Mouse (Mus musculus): ENCODE results near the gene Tfpi. TPM values are rescaled to one million over a fixed set of nuclear protein-coding genes. Genes with fewer than 3 reads are reported as not detected.

The Tfpi gene
- polyA plus RNA-seq, 1 experiment, result 2.3 TPM

DNA sequence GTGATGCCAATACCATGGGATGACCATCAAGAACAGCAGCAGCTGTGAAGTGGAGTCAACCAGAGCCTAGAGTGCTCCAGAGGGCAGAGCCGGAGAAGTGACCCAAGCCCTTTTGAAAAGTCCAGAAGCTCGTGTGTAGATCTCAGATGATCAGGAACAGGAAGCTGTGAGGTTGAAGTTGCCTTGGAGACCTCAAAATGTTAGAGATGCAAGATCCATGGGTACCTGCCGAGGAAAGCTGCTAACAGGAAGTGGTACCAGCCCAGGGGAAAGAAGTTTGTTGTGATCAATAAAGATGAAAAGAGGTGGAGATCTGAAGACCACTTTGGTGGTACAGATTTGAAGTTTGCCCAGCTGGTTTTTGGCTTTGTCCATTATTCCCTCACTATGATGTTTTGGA is 22.3 kb upstream of the Tfpi start:
- no peak for DNase-seq
- no peaks in the 10 kb centered on the region for H3K27me3 ChIP-seq (ENCODE audit: control insufficient read depth, insufficient read depth, low read length)
- H3K27ac ChIP-seq (ENCODE audit: control insufficient read depth, insufficient read depth, low read length), result no peak overlapping the region
- H3K4me1 ChIP-seq (replicated peaks; ENCODE audit: control insufficient read depth, insufficient read depth, low read length), result no peaks in the 10 kb centered on the region
- TF ChIP-seq POLR2A (IDR thresholded peaks at IDR 0.05; ENCODE audit: control insufficient read depth, extremely low read depth, insufficient read depth, low read length, poor library complexity), result no peak
- no peak for TF ChIP-seq CTCF (IDR thresholded peaks at IDR 0.05; ENCODE audit: borderline replicate concordance, control insufficient read depth, extremely low read depth, insufficient read depth, low read length, poor library complexity)
- H3K36me3 ChIP-seq (ENCODE audit: control insufficient read depth, insufficient read depth, low read length), result no peaks in the 10 kb centered on the region
- 28% methylated on average over 3 of the region's 3 CpGs for WGBS
- no peak overlapping the region for H3K4me3 ChIP-seq (ENCODE audit: control insufficient read depth, insufficient read depth, low read length)

DNA sequence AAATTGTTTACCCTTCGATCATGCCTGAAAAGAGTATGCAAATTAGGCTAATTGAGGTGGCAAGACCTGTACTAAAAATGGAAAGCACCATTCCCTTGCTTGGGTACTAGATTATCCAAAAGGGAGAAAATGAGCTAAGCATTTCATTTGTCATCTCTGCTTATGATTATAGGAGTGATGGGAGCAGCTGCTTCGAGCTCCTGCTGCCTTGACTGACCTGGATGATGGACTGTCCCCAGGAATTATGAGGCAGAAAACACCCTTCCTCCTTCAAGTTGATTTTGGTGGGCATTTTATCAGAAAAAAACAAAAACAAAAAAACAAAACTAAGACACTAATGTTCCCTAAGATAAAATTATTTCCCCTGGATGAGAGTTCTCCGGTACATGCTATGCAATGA is 18.5 kb upstream of the Tfpi start:
- Histone ChIP-seq H3K4me1 (replicated peaks; ENCODE audit: control insufficient read depth, insufficient read depth, low read length) (no peaks in the 10 kb centered on the region), H3K4me3 (ENCODE audit: control insufficient read depth, insufficient read depth, low read length) (no peak overlapping the region), H3K27me3 (ENCODE audit: control insufficient read depth, insufficient read depth, low read length) (no peaks in the 10 kb centered on the region), H3K27ac (ENCODE audit: control insufficient read depth, insufficient read depth, low read length) (no peak overlapping the region), H3K36me3 (ENCODE audit: control insufficient read depth, insufficient read depth, low read length) (no peaks in the 10 kb centered on the region)
- WGBS, result 95% methylated on average over 3 of the region's 3 CpGs
- no peak for TF ChIP-seq POLR2A (IDR thresholded peaks at IDR 0.05; ENCODE audit: control insufficient read depth, extremely low read depth, insufficient read depth, low read length, poor library complexity)
- no peak for TF ChIP-seq CTCF (IDR thresholded peaks at IDR 0.05; ENCODE audit: borderline replicate concordance, control insufficient read depth, extremely low read depth, insufficient read depth, low read length, poor library complexity)
- DNase-seq, result no peak

- Histone ChIP-seq H3K4me1 (replicated peaks; ENCODE audit: control insufficient read depth, insufficient read depth, low read length) (no peaks in the 10 kb centered on the region), H3K4me3 (ENCODE audit: control insufficient read depth, insufficient read depth, low read length) (no peak overlapping the region), H3K27me3 (ENCODE audit: control insufficient read depth, insufficient read depth, low read length) (no peaks in the 10 kb centered on the region), H3K27ac (ENCODE audit: control insufficient read depth, insufficient read depth, low read length) (no peak overlapping the region), H3K36me3 (ENCODE audit: control insufficient read depth, insufficient read depth, low read length) (no peaks in the 10 kb centered on the region)
- TF ChIP-seq POLR2A (IDR thresholded peaks at IDR 0.05; ENCODE audit: control insufficient read depth, extremely low read depth, insufficient read depth, low read length, poor library complexity) (no peak), CTCF (IDR thresholded peaks at IDR 0.05; ENCODE audit: borderline replicate concordance, control insufficient read depth, extremely low read depth, insufficient read depth, low read length, poor library complexity) (no peak)
- no peak for DNase-seq
- WGBS, result 100% methylated on average over 2 of the region's 2 CpGs
Observed at GRCm38 (mm10) chr2:84493626-84494025, 17.1 kb upstream of the Tfpi start.

DNA sequence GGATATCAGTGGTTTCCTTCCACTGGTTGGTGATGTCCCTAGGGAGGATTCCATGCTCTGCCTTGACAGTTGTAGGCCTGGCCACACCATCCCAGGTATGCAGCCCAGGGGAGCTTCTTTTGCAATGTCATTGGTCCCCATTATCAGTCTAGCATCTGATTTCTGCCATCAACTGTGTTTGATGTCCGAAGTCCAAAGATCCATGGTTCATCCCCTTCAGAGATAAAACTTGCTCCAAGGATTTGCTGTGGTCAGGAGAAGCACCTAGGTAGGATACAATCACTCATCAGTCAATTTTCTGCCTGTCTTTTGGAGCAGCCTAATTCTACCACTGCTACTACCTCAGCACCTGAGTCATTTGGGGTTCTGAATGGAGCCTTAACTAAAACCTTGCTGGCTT is 15.1 kb upstream of the Tfpi start:
- TF ChIP-seq CTCF (IDR thresholded peaks at IDR 0.05; ENCODE audit: borderline replicate concordance, control insufficient read depth, extremely low read depth, insufficient read depth, low read length, poor library complexity), result no peak
- no peak for TF ChIP-seq POLR2A (IDR thresholded peaks at IDR 0.05; ENCODE audit: control insufficient read depth, extremely low read depth, insufficient read depth, low read length, poor library complexity)
- Histone ChIP-seq H3K27ac (ENCODE audit: control insufficient read depth, insufficient read depth, low read length) (no peak overlapping the region), H3K4me1 (replicated peaks; ENCODE audit: control insufficient read depth, insufficient read depth, low read length) (no peaks in the 10 kb centered on the region), H3K27me3 (ENCODE audit: control insufficient read depth, insufficient read depth, low read length) (no peaks in the 10 kb centered on the region), H3K4me3 (ENCODE audit: control insufficient read depth, insufficient read depth, low read length) (no peak overlapping the region), H3K36me3 (ENCODE audit: control insufficient read depth, insufficient read depth, low read length) (no peaks in the 10 kb centered on the region)
- WGBS, result 85% methylated on average over 1 of the region's 1 CpGs
- no peak for DNase-seq

DNA sequence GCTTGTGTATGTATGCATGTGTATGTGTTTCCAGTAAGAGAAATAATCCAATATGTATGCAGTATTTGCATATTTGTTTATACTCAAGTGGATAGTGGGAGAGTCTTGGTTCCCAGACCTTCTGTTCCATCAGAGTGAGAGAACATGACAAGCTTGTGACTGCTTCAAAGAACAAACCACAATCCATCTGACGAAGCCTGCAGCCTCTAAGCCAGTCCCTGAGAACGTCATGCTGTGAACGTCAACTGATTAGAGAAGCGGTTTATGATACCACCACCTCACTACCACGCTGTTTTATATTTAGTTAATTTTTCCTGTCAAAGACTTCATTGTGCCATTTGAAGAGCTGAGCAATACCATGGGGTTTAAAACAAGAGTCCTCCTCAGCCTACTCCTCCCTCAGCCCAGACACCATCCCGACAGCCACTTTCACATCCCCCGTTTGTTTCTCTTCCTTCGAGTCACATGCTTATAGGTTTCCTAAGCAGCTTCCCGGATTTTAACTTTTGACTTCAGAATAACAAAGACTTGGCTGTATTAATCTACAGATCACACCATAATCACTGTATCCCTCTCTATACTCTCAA is 11.2 kb upstream of the Tfpi start:
- 57% methylated on average over 9 of the region's 9 CpGs for WGBS
- no peak overlapping the region for H3K27ac ChIP-seq (ENCODE audit: control insufficient read depth, insufficient read depth, low read length)
- no peaks in the 10 kb centered on the region for H3K4me1 ChIP-seq (replicated peaks; ENCODE audit: control insufficient read depth, insufficient read depth, low read length)
- no peaks in the 10 kb centered on the region for H3K27me3 ChIP-seq (ENCODE audit: control insufficient read depth, insufficient read depth, low read length)
- TF ChIP-seq CTCF (IDR thresholded peaks at IDR 0.05; ENCODE audit: borderline replicate concordance, control insufficient read depth, extremely low read depth, insufficient read depth, low read length, poor library complexity) (no peak), POLR2A (IDR thresholded peaks at IDR 0.05; ENCODE audit: control insufficient read depth, extremely low read depth, insufficient read depth, low read length, poor library complexity) (no peak)
- DNase-seq, result no peak
- no peaks in the 10 kb centered on the region for H3K36me3 ChIP-seq (ENCODE audit: control insufficient read depth, insufficient read depth, low read length)
- H3K4me3 ChIP-seq (ENCODE audit: control insufficient read depth, insufficient read depth, low read length), result no peak overlapping the region

- peak; percentile 59 for DNase-seq
- no peaks in the 10 kb centered on the region for H3K36me3 ChIP-seq (ENCODE audit: control insufficient read depth, insufficient read depth, low read length)
- TF ChIP-seq CTCF (IDR thresholded peaks at IDR 0.05; ENCODE audit: borderline replicate concordance, control insufficient read depth, extremely low read depth, insufficient read depth, low read length, poor library complexity) (no peak), POLR2A (IDR thresholded peaks at IDR 0.05; ENCODE audit: control insufficient read depth, extremely low read depth, insufficient read depth, low read length, poor library complexity) (no peak)
- no peaks in the 10 kb centered on the region for H3K27me3 ChIP-seq (ENCODE audit: control insufficient read depth, insufficient read depth, low read length)
- no peak overlapping the region; the same call in 1 of the 2 replicates for H3K27ac ChIP-seq (ENCODE audit: control insufficient read depth, insufficient read depth, low read length)
- H3K4me3 ChIP-seq (ENCODE audit: control insufficient read depth, insufficient read depth, low read length), result no peak overlapping the region
- WGBS, result 2% methylated on average over 7 of the region's 7 CpGs
- H3K4me1 ChIP-seq (replicated peaks; ENCODE audit: control insufficient read depth, insufficient read depth, low read length), result no peaks in the 10 kb centered on the region
Observed at GRCm38 (mm10) chr2:84481863-84482262, 5.3 kb upstream of the Tfpi start.

- no peaks in the 10 kb centered on the region for H3K36me3 ChIP-seq (ENCODE audit: control insufficient read depth, insufficient read depth, low read length)
- no peak overlapping the region for H3K4me3 ChIP-seq (ENCODE audit: control insufficient read depth, insufficient read depth, low read length)
- peaks cover 4% of the 10 kb centered on the region for H3K4me1 ChIP-seq (replicated peaks; ENCODE audit: control insufficient read depth, insufficient read depth, low read length)
- H3K27me3 ChIP-seq (ENCODE audit: control insufficient read depth, insufficient read depth, low read length), result no peaks in the 10 kb centered on the region
- peak; percentile 56 for DNase-seq
- H3K27ac ChIP-seq (ENCODE audit: control insufficient read depth, insufficient read depth, low read length), result no peak overlapping the region
- TF ChIP-seq POLR2A (IDR thresholded peaks at IDR 0.05; ENCODE audit: control insufficient read depth, extremely low read depth, insufficient read depth, low read length, poor library complexity), result no peak
- no peak for TF ChIP-seq CTCF (IDR thresholded peaks at IDR 0.05; ENCODE audit: borderline replicate concordance, control insufficient read depth, extremely low read depth, insufficient read depth, low read length, poor library complexity)
- 7% methylated on average over 3 of the region's 3 CpGs for WGBS
Observed at GRCm38 (mm10) chr2:84479036-84479435, 2.5 kb upstream of the Tfpi start.

All from thymus, adult 2 months (tissue).